Mouse (Mus musculus): ENCODE measurements at regions not wholly inside any gene's neighbourhood (a gene's known extent, or its start where the extent isn't known, plus 50 kb on each side); places are given as distances from the start of the nearest gene placed in this dataset.

- H3K36me3 ChIP-seq: no peaks in the 10 kb centered on the region
- WGBS: 73% methylated on average over 4 of the region's 4 CpGs
- H3K4me2 ChIP-seq: no peak overlapping the region
- no peak for ATAC-seq (replicated peaks; ENCODE audit: low FRiP score)
- H3K27ac ChIP-seq: no peak overlapping the region
- no peak overlapping the region for H3K4me3 ChIP-seq (replicated peaks)
- H3K9me3 ChIP-seq (replicated peaks): no peaks in the 10 kb centered on the region
- no peaks in the 10 kb centered on the region for H3K27me3 ChIP-seq
- no peaks in the 10 kb centered on the region for H3K4me1 ChIP-seq
- H3K9ac ChIP-seq: no peak overlapping the region
These were observed 692.4 kb downstream of the Gm9008 start for GRCm38 (mm10) chr6:75805223-75805622.

DNA sequence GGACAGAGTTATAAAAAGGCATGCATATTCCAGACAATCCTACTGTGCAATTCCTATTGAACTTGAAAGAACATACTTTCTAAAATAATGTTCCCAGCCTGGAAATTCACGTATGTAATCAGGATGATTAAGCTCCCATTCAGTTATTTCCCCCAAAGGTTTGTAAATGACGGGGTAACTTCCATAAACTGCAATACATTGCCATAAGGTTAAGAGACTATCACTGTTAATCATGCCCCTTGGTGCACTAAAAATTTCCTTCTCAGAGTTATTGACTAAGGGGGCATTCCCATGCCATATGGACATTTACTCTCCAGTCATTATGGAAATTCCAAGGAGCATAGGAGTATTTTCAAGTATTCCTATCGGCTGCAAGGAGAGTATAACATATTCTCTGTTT, 697.6 kb downstream of the Gm9008 start:
- no peaks in the 10 kb centered on the region for H3K9me3 ChIP-seq (replicated peaks)
- ATAC-seq (replicated peaks; ENCODE audit: low FRiP score): no peak
- H3K4me3 ChIP-seq (replicated peaks): no peak overlapping the region

GRCm38 (mm10) chr6:75799546-75799945, 698.0 kb downstream of the Gm9008 start:
- no peaks in the 10 kb centered on the region for H3K9me3 ChIP-seq (replicated peaks)
- H3K4me3 ChIP-seq (replicated peaks): no peak overlapping the region
- H3K9ac ChIP-seq: no peak overlapping the region
- H3K36me3 ChIP-seq: no peaks in the 10 kb centered on the region
- no peak overlapping the region for H3K4me2 ChIP-seq
- no peak overlapping the region for H3K27ac ChIP-seq
- H3K4me1 ChIP-seq: no peaks in the 10 kb centered on the region
- WGBS: 78% methylated on average over 2 of the region's 2 CpGs
- no peaks in the 10 kb centered on the region for H3K27me3 ChIP-seq
- ATAC-seq (replicated peaks; ENCODE audit: low FRiP score): no peak

More for the DNA sequence above, 697.6 kb downstream of the Gm9008 start:
- Histone ChIP-seq H3K9ac (no peak overlapping the region), H3K4me1 (no peaks in the 10 kb centered on the region), H3K27me3 (no peaks in the 10 kb centered on the region), H3K27ac (no peak overlapping the region), H3K36me3 (no peaks in the 10 kb centered on the region), H3K4me2 (no peak overlapping the region)
- 72% methylated on average over 3 of the region's 3 CpGs for WGBS

DNA sequence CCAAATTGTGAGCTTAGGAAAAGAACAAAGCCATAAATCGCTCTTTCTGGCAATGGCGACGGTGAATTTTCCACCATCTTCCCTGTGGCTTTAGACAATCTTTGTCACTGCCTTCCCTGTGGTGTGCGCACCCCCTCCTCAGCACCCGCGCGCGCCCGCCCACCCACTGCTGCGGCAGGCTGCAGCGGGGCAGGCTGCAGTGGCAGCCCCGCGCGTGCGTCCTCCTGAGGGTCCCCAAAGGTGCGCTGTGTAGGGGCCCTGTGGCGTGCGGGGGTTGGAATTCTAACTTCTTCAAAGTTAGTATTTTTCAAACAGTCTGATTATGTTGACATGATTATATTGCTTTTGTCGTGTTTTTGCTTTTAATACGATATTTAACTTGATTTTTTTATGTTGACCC, 714.9 kb downstream of the Gm9008 start:
- H3K27me3 ChIP-seq: no peaks in the 10 kb centered on the region
- 0 out of 2 replicates have a peak overlapping the region, but pooled peaks have one; percentile 19 for H3K4me2 ChIP-seq
- H3K4me3 ChIP-seq (replicated peaks): no peak overlapping the region
- no peaks in the 10 kb centered on the region for H3K4me1 ChIP-seq
- no peak overlapping the region for H3K9ac ChIP-seq
- WGBS: 67% methylated on average over 20 of the region's 20 CpGs
- H3K27ac ChIP-seq: no peak overlapping the region
- H3K9me3 ChIP-seq (replicated peaks): no peaks in the 10 kb centered on the region
- no peak for ATAC-seq (replicated peaks; ENCODE audit: low FRiP score)
- H3K36me3 ChIP-seq: no peaks in the 10 kb centered on the region

DNA sequence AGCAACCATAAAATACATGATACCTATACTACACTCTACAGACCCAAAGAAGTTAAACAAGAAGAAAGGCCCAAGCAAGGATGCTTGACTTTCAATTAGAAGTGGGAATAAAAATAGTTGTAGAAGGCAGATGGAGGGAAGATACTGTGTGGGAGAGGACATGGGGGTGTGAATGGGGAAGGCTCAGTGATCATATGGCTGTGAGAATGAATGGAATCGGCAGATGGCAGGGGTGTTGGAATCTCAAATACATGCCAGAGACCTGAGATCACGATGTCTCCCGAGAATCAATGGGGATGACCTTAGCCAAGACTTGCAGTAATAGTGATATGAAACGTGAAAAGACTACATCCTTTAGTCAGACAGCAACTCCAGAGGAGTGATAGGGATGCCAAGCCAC, 734.5 kb downstream of the Gm9008 start:
- 91% methylated on average over 4 of the region's 4 CpGs for WGBS
- no peak overlapping the region for H3K9ac ChIP-seq
- H3K27me3 ChIP-seq: no peaks in the 10 kb centered on the region
- no peaks in the 10 kb centered on the region for H3K9me3 ChIP-seq (replicated peaks)
- ATAC-seq (replicated peaks; ENCODE audit: low FRiP score): no peak
- H3K36me3 ChIP-seq: no peaks in the 10 kb centered on the region
- no peak overlapping the region for H3K27ac ChIP-seq
- H3K4me2 ChIP-seq: no peak overlapping the region
- no peak overlapping the region for H3K4me3 ChIP-seq (replicated peaks)
- H3K4me1 ChIP-seq: no peaks in the 10 kb centered on the region

- H3K27me3 ChIP-seq: no peaks in the 10 kb centered on the region
- H3K27ac ChIP-seq: no peak overlapping the region
- H3K4me3 ChIP-seq (replicated peaks): no peak overlapping the region
- ATAC-seq (replicated peaks; ENCODE audit: low FRiP score): no peak
- no peaks in the 10 kb centered on the region for H3K9me3 ChIP-seq (replicated peaks)
- no peak overlapping the region for H3K9ac ChIP-seq
- H3K4me2 ChIP-seq: no peak overlapping the region
- H3K4me1 ChIP-seq: no peaks in the 10 kb centered on the region
- H3K36me3 ChIP-seq: no peaks in the 10 kb centered on the region
- WGBS: 70% methylated on average over 2 of the region's 2 CpGs
These were observed 741.4 kb downstream of the Gm9008 start for GRCm38 (mm10) chr6:75756184-75756583.

All from kidney, embryonic 15.5 days (tissue).